Mouse (Mus musculus) forebrain, embryonic 13.5 days (tissue): ENCODE data around the gene Gm12117. TPM values are rescaled to one million over a fixed set of nuclear protein-coding genes. Genes with fewer than 3 reads are reported as not detected.

Source experiments
- ATAC-seq: fragments of 200-750 bp; cut with Nextera tagmentation; 2 replicates; pipeline ENCODE4 v1.8.0; 2017
- H3K27ac ChIP-seq: fragments of 300-500 bp; sonication (generic); 2 replicates; pipeline ENCODE4 v1.5.1; 2015; ENCODE audit warnings: inconsistent platforms, mild to moderate bottlenecking, moderate library complexity
- H3K27me3 ChIP-seq: fragments of 300-500 bp; sonication (generic); 2 replicates; pipeline ENCODE4 v1.6.1; 2015; ENCODE audit warnings: mild to moderate bottlenecking, inconsistent platforms
- H3K36me3 ChIP-seq: fragments of 300-500 bp; sonication (generic); 2 replicates; pipeline ENCODE4 v1.6.1; 2015; ENCODE audit warnings: mild to moderate bottlenecking, inconsistent platforms; ENCODE audit not compliant: poor library complexity, severe bottlenecking
- H3K4me1 ChIP-seq: fragments of 300-500 bp; sonication (generic); 2 replicates; pipeline ENCODE4 v1.6.1; 2015; ENCODE audit warnings: inconsistent platforms
- H3K4me2 ChIP-seq: fragments of 300-500 bp; sonication (generic); 2 replicates; pipeline ENCODE4 v1.6.1; 2015; ENCODE audit warnings: inconsistent platforms, mild to moderate bottlenecking, moderate library complexity
- H3K4me3 ChIP-seq: fragments of 300-500 bp; sonication (generic); 2 replicates; pipeline ENCODE4 v1.5.1; 2015; ENCODE audit warnings: mild to moderate bottlenecking, inconsistent platforms
- H3K9ac ChIP-seq: fragments of 300-500 bp; sonication (generic); 2 replicates; pipeline ENCODE4 v1.6.1; 2015; ENCODE audit warnings: mild to moderate bottlenecking, inconsistent platforms
- H3K9me3 ChIP-seq: fragments of 300-500 bp; sonication (generic); replicated peaks from 2 replicates; pipeline ENCODE4 v1.6.1; 2016; ENCODE audit warnings: inconsistent platforms
- WGBS: fragments of 180-500 bp; shearing (Covaris S2); methylation state at CpG from one replicate; pipeline ENCODE4 v1.1.7; 2015; 5-methylcytosine and 5-hydroxymethylcytosine counted together
- polyA plus RNA-seq: library from polyadenylated mRNA; unstranded; fragments of >200 nt; fragmentation: Nextera tagmentation; extraction: Ambion mirVana; gene quantifications from 2 replicates; pipeline ENCODE4 v1.2.1, GENCODE M21; 2015

Gene Gm12117
- not detected in 2 replicates for polyA plus RNA-seq

GRCm38 (mm10) chr11:33276637-33277036 is at the start of gene Gm12117:
Gene Gm12117, minus strand, starts transcription at chr11:33276737.
- 96% methylated on average over 3 of the region's 3 CpGs for WGBS
- Histone ChIP-seq H3K4me3 (no peak within 1 kb of the TSS), H3K4me2 (no peak within 1 kb of the TSS), H3K27ac (no peak within 1 kb of the TSS), H3K9ac (no peak within 1 kb of the TSS), H3K36me3 (no peaks in the 10 kb centered on the region), H3K27me3 (no peaks in the 10 kb centered on the region), H3K9me3 (no peaks in the 10 kb centered on the region), H3K4me1 (no peaks in the 10 kb centered on the region)
- no peak for ATAC-seq

GRCm38 (mm10) chr11:33319006-33319611 is 42.6 kb upstream of the Gm12117 start:
- Histone ChIP-seq H3K4me3 (no peak overlapping the region), H3K9ac (no peak overlapping the region), H3K9me3 (no peaks in the 10 kb centered on the region), H3K4me2 (no peak overlapping the region), H3K27ac (no peak overlapping the region), H3K36me3 (no peaks in the 10 kb centered on the region), H3K27me3 (no peaks in the 10 kb centered on the region), H3K4me1 (no peaks in the 10 kb centered on the region)
- ATAC-seq, result no peak
- WGBS, result 88% methylated on average over 7 of the region's 7 CpGs

- Histone ChIP-seq H3K27me3 (no peaks in the 10 kb centered on the region), H3K36me3 (no peaks in the 10 kb centered on the region), H3K4me1 (no peaks in the 10 kb centered on the region), H3K4me2 (no peak overlapping the region), H3K9ac (no peak overlapping the region), H3K4me3 (no peak overlapping the region), H3K9me3 (no peaks in the 10 kb centered on the region), H3K27ac (no peak overlapping the region)
- ATAC-seq, result no peak
- WGBS, result 74% methylated on average over 4 of the region's 4 CpGs
These were observed 33.0 kb upstream of the Gm12117 start for GRCm38 (mm10) chr11:33309566-33309965.

GRCm38 (mm10) chr11:33300859-33301258 is 24.3 kb upstream of the Gm12117 start:
- 18% methylated on average over 8 of the region's 8 CpGs for WGBS
- H3K27ac ChIP-seq, result no peak overlapping the region
- peak; percentile 71 for ATAC-seq

GRCm38 (mm10) chr11:33299371-33299770 is 22.8 kb upstream of the Gm12117 start:
- H3K9ac ChIP-seq, result no peak overlapping the region
- H3K9me3 ChIP-seq, result no peaks in the 10 kb centered on the region
- no peak overlapping the region for H3K4me2 ChIP-seq
- ATAC-seq, result no peak
- H3K36me3 ChIP-seq, result no peaks in the 10 kb centered on the region
- WGBS, result 78% methylated on average over 11 of the region's 11 CpGs
- H3K27me3 ChIP-seq, result no peaks in the 10 kb centered on the region
- H3K27ac ChIP-seq, result no peak overlapping the region
- H3K4me3 ChIP-seq, result no peak overlapping the region
- H3K4me1 ChIP-seq, result peaks cover 29% of the 10 kb centered on the region

More at GRCm38 (mm10) chr11:33300859-33301258, 24.3 kb upstream of the Gm12117 start:
- Histone ChIP-seq H3K9me3 (no peaks in the 10 kb centered on the region), H3K36me3 (no peaks in the 10 kb centered on the region), H3K4me1 (peaks cover 29% of the 10 kb centered on the region), H3K4me3 (no peak overlapping the region), H3K4me2 (peak overlapping the region; percentile 17; the same call in 1 of the 2 replicates), H3K9ac (no peak overlapping the region), H3K27me3 (no peaks in the 10 kb centered on the region)

DNA sequence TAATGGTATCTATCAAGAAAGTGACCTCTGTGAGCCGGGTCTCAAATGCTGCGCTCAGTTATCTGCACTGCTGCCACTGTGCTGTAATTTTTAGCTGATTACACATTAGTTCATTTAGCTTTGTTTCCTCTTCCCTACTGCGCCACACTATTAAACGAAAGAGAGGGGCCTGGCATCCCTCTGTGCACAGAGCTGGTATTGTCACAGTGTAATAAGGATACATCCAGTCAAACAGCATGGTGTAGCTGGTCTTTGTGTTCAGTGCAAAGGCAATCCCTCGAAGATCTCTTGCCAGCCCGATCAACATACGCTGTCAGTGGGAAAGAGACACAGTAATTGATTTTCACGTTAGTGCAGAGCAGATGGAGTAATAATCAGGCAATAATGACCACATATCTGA is 20.6 kb upstream of the Gm12117 start:
- ATAC-seq, result peak; percentile 78
- H3K27me3 ChIP-seq, result no peaks in the 10 kb centered on the region
- H3K4me3 ChIP-seq, result no peak overlapping the region
- peaks cover 29% of the 10 kb centered on the region for H3K4me1 ChIP-seq
- H3K9me3 ChIP-seq, result no peaks in the 10 kb centered on the region
- no peaks in the 10 kb centered on the region for H3K36me3 ChIP-seq
- no peak overlapping the region for H3K27ac ChIP-seq
- WGBS, result 23% methylated on average over 8 of the region's 8 CpGs
- no peak overlapping the region for H3K9ac ChIP-seq
- no peak overlapping the region for H3K4me2 ChIP-seq

DNA sequence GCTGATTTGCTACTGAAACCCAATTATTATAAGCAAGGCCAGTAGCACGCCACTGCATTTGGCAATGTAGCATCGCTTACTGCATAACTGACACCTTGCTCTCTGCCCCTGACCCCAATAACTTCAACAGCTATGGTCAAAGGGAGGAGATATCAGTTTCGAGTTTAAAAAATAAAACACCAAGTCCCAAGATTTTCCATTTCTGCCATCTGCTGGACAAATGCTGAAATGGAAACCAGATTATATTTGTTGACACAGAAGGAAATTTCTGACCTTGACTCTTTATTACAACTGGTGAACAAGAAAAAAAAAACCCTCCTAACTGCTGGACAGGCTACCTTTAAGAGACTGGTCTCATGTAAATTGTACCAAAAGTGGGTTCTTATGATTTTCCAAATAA is 18.9 kb upstream of the Gm12117 start:
- WGBS, result 60% methylated on average over 3 of the region's 3 CpGs
- Histone ChIP-seq H3K4me2 (no peak overlapping the region), H3K27me3 (no peaks in the 10 kb centered on the region), H3K4me3 (no peak overlapping the region), H3K27ac (no peak overlapping the region), H3K4me1 (peaks cover 20% of the 10 kb centered on the region), H3K36me3 (no peaks in the 10 kb centered on the region), H3K9me3 (no peaks in the 10 kb centered on the region), H3K9ac (no peak overlapping the region)
- ATAC-seq, result no peak

DNA sequence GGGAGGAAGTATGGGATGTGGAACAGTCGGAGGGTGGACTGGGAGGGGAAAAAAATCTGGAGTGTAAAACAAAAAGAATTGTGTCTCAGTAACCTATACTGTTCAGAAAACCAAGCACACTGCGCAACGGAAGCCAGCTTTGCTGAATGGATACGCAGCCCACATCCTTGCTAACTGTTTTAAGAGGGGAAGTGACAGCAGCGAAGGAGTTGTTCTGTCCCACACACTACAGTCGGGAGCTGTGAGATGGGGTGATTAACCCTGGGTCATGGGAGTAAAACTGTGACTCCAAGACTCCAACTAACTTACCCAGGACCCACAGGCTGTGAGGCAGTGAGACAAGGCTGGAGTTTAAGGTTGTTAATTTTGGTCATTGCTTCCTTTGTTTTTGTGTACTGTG is 17.5 kb upstream of the Gm12117 start:
- WGBS, result 67% methylated on average over 6 of the region's 6 CpGs

GRCm38 (mm10) chr11:33278571-33278970 is 2.0 kb upstream of the Gm12117 start:
- 95% methylated on average over 2 of the region's 2 CpGs for WGBS
- Histone ChIP-seq H3K27ac (no peak overlapping the region), H3K36me3 (no peaks in the 10 kb centered on the region), H3K4me2 (no peak overlapping the region), H3K4me3 (no peak overlapping the region), H3K4me1 (no peaks in the 10 kb centered on the region), H3K27me3 (no peaks in the 10 kb centered on the region), H3K9me3 (no peaks in the 10 kb centered on the region), H3K9ac (no peak overlapping the region)
- ATAC-seq, result no peak

More for the DNA sequence above, 17.5 kb upstream of the Gm12117 start:
- H3K4me1 ChIP-seq, result peaks cover 8% of the 10 kb centered on the region
- no peaks in the 10 kb centered on the region for H3K36me3 ChIP-seq
- no peaks in the 10 kb centered on the region for H3K9me3 ChIP-seq
- H3K27me3 ChIP-seq, result no peaks in the 10 kb centered on the region
- no peak overlapping the region for H3K4me3 ChIP-seq
- H3K4me2 ChIP-seq, result no peak overlapping the region
- no peak overlapping the region for H3K27ac ChIP-seq
- no peak for ATAC-seq
- no peak overlapping the region for H3K9ac ChIP-seq

DNA sequence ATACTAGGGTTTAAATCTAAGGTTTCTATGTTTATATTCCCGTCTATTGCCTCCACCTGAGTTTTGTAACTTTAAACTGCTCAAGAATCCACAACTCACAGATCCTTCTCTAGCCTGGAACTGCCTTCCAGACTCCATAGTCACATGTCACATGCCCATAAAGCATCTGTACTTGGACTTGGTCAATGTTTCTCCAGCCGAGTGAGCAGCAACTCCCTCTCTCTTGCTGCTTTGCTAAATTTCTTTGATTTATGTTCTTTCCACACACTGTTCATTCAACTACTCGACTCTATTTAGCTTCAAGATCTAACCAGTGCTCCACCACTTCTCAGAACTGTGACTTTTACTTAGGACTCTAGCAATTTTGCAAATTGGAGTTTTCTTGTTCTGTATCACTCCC is 1.7 kb downstream of the Gm12117 start:
- H3K9ac ChIP-seq, result no peak overlapping the region
- 92% methylated on average over 3 of the region's 3 CpGs for WGBS
- H3K27me3 ChIP-seq, result no peaks in the 10 kb centered on the region
- no peak overlapping the region for H3K27ac ChIP-seq
- no peaks in the 10 kb centered on the region for H3K9me3 ChIP-seq
- no peak overlapping the region for H3K4me2 ChIP-seq
- no peaks in the 10 kb centered on the region for H3K4me1 ChIP-seq
- ATAC-seq, result no peak
- H3K36me3 ChIP-seq, result no peaks in the 10 kb centered on the region
- no peak overlapping the region for H3K4me3 ChIP-seq

GRCm38 (mm10) chr11:33274294-33274693 is 2.2 kb downstream of the Gm12117 start:
- no peak overlapping the region for H3K27ac ChIP-seq
- H3K9me3 ChIP-seq, result no peaks in the 10 kb centered on the region
- WGBS, result 86% methylated on average over 1 of the region's 1 CpGs
- H3K27me3 ChIP-seq, result no peaks in the 10 kb centered on the region
- no peak for ATAC-seq
- H3K36me3 ChIP-seq, result no peaks in the 10 kb centered on the region
- no peak overlapping the region for H3K9ac ChIP-seq
- H3K4me1 ChIP-seq, result no peaks in the 10 kb centered on the region
- H3K4me2 ChIP-seq, result no peak overlapping the region
- no peak overlapping the region for H3K4me3 ChIP-seq

- H3K4me2 ChIP-seq, result no peak overlapping the region
- ATAC-seq, result no peak
- no peak overlapping the region for H3K27ac ChIP-seq
- no peak overlapping the region for H3K9ac ChIP-seq
- H3K9me3 ChIP-seq, result no peaks in the 10 kb centered on the region
- H3K4me3 ChIP-seq, result no peak overlapping the region
- 84% methylated on average over 3 of the region's 3 CpGs for WGBS
- H3K27me3 ChIP-seq, result no peaks in the 10 kb centered on the region
- H3K4me1 ChIP-seq, result no peaks in the 10 kb centered on the region
- no peaks in the 10 kb centered on the region for H3K36me3 ChIP-seq
These were observed 36.2 kb downstream of the Gm12117 start for GRCm38 (mm10) chr11:33240295-33240694.

DNA sequence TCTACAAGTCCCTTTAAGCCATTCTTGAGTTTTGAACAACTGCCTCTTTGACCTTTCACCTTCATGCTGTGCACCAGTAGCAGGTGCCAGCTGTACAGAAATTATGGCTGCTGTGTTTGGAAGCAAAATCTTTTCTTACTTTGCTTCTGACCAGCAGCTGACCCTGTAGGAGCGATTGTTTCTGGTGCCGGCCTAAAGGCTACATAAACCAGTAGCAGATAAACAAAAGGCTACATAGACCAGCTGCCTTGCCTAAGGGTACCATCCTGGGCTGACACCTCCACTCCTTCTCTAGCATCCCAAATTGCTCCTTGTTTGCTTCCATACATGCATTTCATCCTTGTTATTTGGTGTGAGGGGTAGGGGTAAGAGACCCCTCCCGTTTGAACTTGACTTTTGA is 42.4 kb downstream of the Gm12117 start:
- Histone ChIP-seq H3K27ac (no peak overlapping the region), H3K4me1 (peaks cover 10% of the 10 kb centered on the region), H3K36me3 (no peaks in the 10 kb centered on the region), H3K4me3 (no peak overlapping the region), H3K9me3 (no peaks in the 10 kb centered on the region), H3K27me3 (no peaks in the 10 kb centered on the region), H3K4me2 (no peak overlapping the region), H3K9ac (no peak overlapping the region)
- WGBS, result 53% methylated on average over 3 of the region's 3 CpGs
- no peak for ATAC-seq
